Mouse (Mus musculus): ENCODE measurements around the gene Steap3.

Gene Steap3

GRCm38 (mm10) chr1:120168674-120169073 lies 103.8 kb downstream of the Steap3 start:
- in situ Hi-C loops (cut with MboI; ENCODE audit: unreplicated experiment in 2 of 2): loop anchor here (25.0 kb wide), 2 partner anchors 1019 to 1269 kb away; partner anchors contain the start of gene Ccdc93 (in 1 of the 2)

- in situ Hi-C loops (cut with MboI; ENCODE audit: unreplicated experiment in 2 of 2): loop anchor here (25.0 kb wide), 2 partner anchors 1019 to 1269 kb away; partner anchors contain the start of gene Ccdc93 (in 1 of the 2)
Observed at GRCm38 (mm10) chr1:120168016-120168415, 104.5 kb downstream of the Steap3 start.

- in situ Hi-C loops (cut with MboI; ENCODE audit: unreplicated experiment in 2 of 2): loop anchor here (25.0 kb wide), 2 partner anchors 1025 to 1275 kb away; partner anchors contain the start of gene Ccdc93 (in 1 of the 2)
Observed at GRCm38 (mm10) chr1:120162616-120163015, 109.9 kb downstream of the Steap3 start.

- in situ Hi-C loops (cut with MboI; ENCODE audit: unreplicated experiment in 2 of 2): loop anchor here (25.0 kb wide), 2 partner anchors 1026 to 1276 kb away; partner anchors contain the start of gene Ccdc93 (in 1 of the 2)
Observed at GRCm38 (mm10) chr1:120161502-120161901, 111.0 kb downstream of the Steap3 start.

GRCm38 (mm10) chr1:120158474-120159127 lies 113.9 kb downstream of the Steap3 start:
- in situ Hi-C loops (cut with MboI; ENCODE audit: unreplicated experiment in 2 of 2): loop anchor here (10.0 to 25.0 kb wide), 3 partner anchors 124 to 1279 kb away; partner anchors contain the start of gene Ccdc93 (in 1 of the 2)

GRCm38 (mm10) chr1:120155325-120155724 lies 117.2 kb downstream of the Steap3 start:
- in situ Hi-C loops (cut with MboI; ENCODE audit: unreplicated experiment in 2 of 2): loop anchor here (10.0 to 25.0 kb wide), 3 partner anchors 121 to 1282 kb away; partner anchors contain the start of gene Ccdc93 (in 1 of the 2)

- in situ Hi-C loops (cut with MboI; ENCODE audit: unreplicated experiment in 2 of 2): loop anchor here (5.0 to 25.0 kb wide), 5 partner anchors 57 to 1283 kb away; partner anchors contain the start of gene Ccdc93 (in 1 of the 2)
Observed at GRCm38 (mm10) chr1:120154232-120154631, 118.3 kb downstream of the Steap3 start.

- in situ Hi-C loops (cut with MboI; ENCODE audit: unreplicated experiment in 2 of 2): loop anchor here (5.0 to 25.0 kb wide), 2 partner anchors 50 to 1060 kb away; no protein-coding TSS in a partner anchor
Observed at GRCm38 (mm10) chr1:120146994-120147393, 125.5 kb downstream of the Steap3 start.

- in situ Hi-C loops (cut with MboI; ENCODE audit: unreplicated experiment in 2 of 2): loop anchor here (5.0 to 25.0 kb wide), 2 partner anchors 48 to 1058 kb away; no protein-coding TSS in a partner anchor
Observed at GRCm38 (mm10) chr1:120145527-120146216, 126.8 kb downstream of the Steap3 start.

- in situ Hi-C loops (cut with MboI; ENCODE audit: unreplicated experiment in 2 of 2): loop anchor here in 1 of 2 experiments (25.0 kb wide), 1 partner anchor 1055 kb away; no protein-coding TSS in a partner anchor
Observed at GRCm38 (mm10) chr1:120142551-120142950, 130.0 kb downstream of the Steap3 start.

Measured in v-Abl transformed pro-B cells (cell line).